Mouse (Mus musculus) lung, embryonic 14.5 days (tissue): Measurements from ENCODE around the gene Acy3. TPM values are rescaled to one million over a fixed set of nuclear protein-coding genes. Genes with fewer than 3 reads are reported as not detected.
A peak's percentile ranks its signal among the peaks of the same experiment; 100 is the strongest.

Experiments
- ATAC-seq: fragments of 200-750 bp; cut with Nextera tagmentation; 2 replicates; pipeline ENCODE4 v1.8.0; 2017; ENCODE audit warnings: mild to moderate bottlenecking, moderate TSS enrichment, moderate library complexity; ENCODE audit not compliant: insufficient read depth
- DNase-seq: peaks from one replicate; pipeline ENCODE4 v3.0.0-alpha.2; 2015
- H3K27ac ChIP-seq: fragments of 300-500 bp; sonication (generic); 2 replicates; pipeline ENCODE4 v1.5.1; 2014; ENCODE audit warnings: low read depth, mild to moderate bottlenecking, moderate library complexity
- H3K27me3 ChIP-seq: fragments of 300-500 bp; sonication (generic); 2 replicates; pipeline ENCODE4 v1.6.1; 2014; ENCODE audit warnings: low read length, control low read depth; ENCODE audit not compliant: insufficient read depth
- H3K36me3 ChIP-seq: fragments of 300-500 bp; sonication (generic); 2 replicates; pipeline ENCODE4 v1.6.1; 2014; ENCODE audit warnings: control low read depth; ENCODE audit not compliant: insufficient read depth
- H3K4me1 ChIP-seq: fragments of 300-500 bp; sonication (generic); 2 replicates; pipeline ENCODE4 v1.6.1; 2014; ENCODE audit warnings: antibody characterized with exemption, control low read depth; ENCODE audit not compliant: insufficient read depth
- H3K4me2 ChIP-seq: fragments of 300-500 bp; sonication (generic); 2 replicates; pipeline ENCODE4 v1.6.1; 2014; ENCODE audit warnings: mild to moderate bottlenecking
- H3K4me3 ChIP-seq: fragments of 300-500 bp; sonication (generic); 2 replicates; pipeline ENCODE4 v1.5.1; 2014; ENCODE audit warnings: low read depth, low read length
- H3K9ac ChIP-seq: fragments of 300-500 bp; sonication (generic); 2 replicates; pipeline ENCODE4 v1.6.1; 2014
- H3K9me3 ChIP-seq: fragments of 300-500 bp; sonication (generic); 2 replicates; pipeline ENCODE4 v1.6.1; 2016; ENCODE audit warnings: low read depth, low read length, control low read depth
- CTCF ChIP-seq: IDR thresholded peaks from 2 replicates; pipeline ENCODE4 v1.5.1; 2016; ENCODE audit warnings: antibody characterized with exemption, low read depth
- WGBS: fragments of 180-500 bp; shearing (Covaris S2); extraction: QIAGEN DNeasy Blood & Tissue Kit; methylation state at CpG from one replicate; pipeline ENCODE4 v1.1.7; 2014; 5-methylcytosine and 5-hydroxymethylcytosine counted together
- polyA plus RNA-seq: library from polyadenylated mRNA; unstranded; fragments of >200 nt; fragmentation: Nextera tagmentation; extraction: Ambion mirVana; gene quantifications from 2 replicates; pipeline ENCODE4 v1.2.1, GENCODE M21; 2014

Gene Acy3
- polyA plus RNA-seq, 1 experiment from 2014 or later = 7.2 TPM

GRCm38 (mm10) chr19:4012432-4013022 is 26.2 kb downstream of the Acy3 start, which contains the start of gene Ndufv1:
Gene Ndufv1 (minus strand): TSS chr19:4012806.
- ATAC-seq (peak; percentile 99), DNase-seq (peak; percentile 100)
- Histone ChIP-seq H3K36me3 (peaks cover 33% of the 10 kb centered on the region), H3K4me1 (no peaks in the 10 kb centered on the region), H3K4me3 (peak within 1 kb of the TSS; percentile 88), H3K27me3 (no peaks in the 10 kb centered on the region), H3K9ac (peak within 1 kb of the TSS; percentile 71), H3K9me3 (no peaks in the 10 kb centered on the region), H3K4me2 (peak within 1 kb of the TSS; percentile 72), H3K27ac (peak within 1 kb of the TSS; percentile 52)
- TF ChIP-seq CTCF = peak; percentile 91
- WGBS = under 1% methylated on average over 45 of the region's 45 CpGs

GRCm38 (mm10) chr19:4013066-4013465 is 26.7 kb downstream of the Acy3 start:
- no peak for TF ChIP-seq CTCF
- Histone ChIP-seq H3K4me1 (no peaks in the 10 kb centered on the region), H3K9ac (peak overlapping the region; percentile 27), H3K36me3 (peaks cover 27% of the 10 kb centered on the region), H3K9me3 (no peaks in the 10 kb centered on the region), H3K27me3 (no peaks in the 10 kb centered on the region), H3K27ac (no peak overlapping the region), H3K4me2 (peak overlapping the region; percentile 58), H3K4me3 (peak overlapping the region; percentile 88)
- ATAC-seq (no peak), DNase-seq (peak; percentile 23)
- 8% methylated on average over 9 of the region's 9 CpGs for WGBS

- no peak for TF ChIP-seq CTCF
- Histone ChIP-seq H3K27me3 (no peaks in the 10 kb centered on the region), H3K27ac (no peak overlapping the region), H3K4me1 (no peaks in the 10 kb centered on the region), H3K4me3 (no peak overlapping the region), H3K36me3 (peaks cover 10% of the 10 kb centered on the region), H3K4me2 (no peak overlapping the region), H3K9me3 (no peaks in the 10 kb centered on the region), H3K9ac (no peak overlapping the region)
- no peak for ATAC-seq
- no peak for DNase-seq
These were observed 28.4 kb downstream of the Acy3 start for GRCm38 (mm10) chr19:4014802-4015201.

GRCm38 (mm10) chr19:4015635-4016034 is 29.3 kb downstream of the Acy3 start:
- Histone ChIP-seq H3K27ac (no peak overlapping the region), H3K27me3 (no peaks in the 10 kb centered on the region), H3K9ac (no peak overlapping the region), H3K36me3 (peaks cover 4% of the 10 kb centered on the region; the same call in 1 of the 2 replicates), H3K4me2 (no peak overlapping the region), H3K4me1 (no peaks in the 10 kb centered on the region), H3K4me3 (no peak overlapping the region), H3K9me3 (no peaks in the 10 kb centered on the region)
- no peak for TF ChIP-seq CTCF
- 54% methylated on average over 5 of the region's 5 CpGs for WGBS
- no peak for DNase-seq
- ATAC-seq = no peak

GRCm38 (mm10) chr19:4017921-4018587 is 31.7 kb downstream of the Acy3 start:
- Histone ChIP-seq H3K36me3 (no peaks in the 10 kb centered on the region), H3K4me3 (no peak overlapping the region), H3K9me3 (no peaks in the 10 kb centered on the region), H3K4me2 (no peak overlapping the region), H3K27me3 (no peaks in the 10 kb centered on the region), H3K4me1 (no peaks in the 10 kb centered on the region), H3K27ac (no peak overlapping the region), H3K9ac (no peak overlapping the region)
- TF ChIP-seq CTCF = no peak
- ATAC-seq (no peak), DNase-seq (no peak)
- WGBS = 34% methylated on average over 10 of the region's 10 CpGs

GRCm38 (mm10) chr19:4018743-4019583 is 32.6 kb downstream of the Acy3 start:
- Histone ChIP-seq H3K9me3 (no peaks in the 10 kb centered on the region), H3K27ac (0 out of 2 replicates have a peak overlapping the region, but pooled peaks have one; percentile 21), H3K27me3 (no peaks in the 10 kb centered on the region), H3K9ac (no peak overlapping the region), H3K4me2 (no peak overlapping the region), H3K36me3 (no peaks in the 10 kb centered on the region), H3K4me3 (no peak overlapping the region), H3K4me1 (no peaks in the 10 kb centered on the region)
- TF ChIP-seq CTCF = peak; percentile 81
- ATAC-seq (peak; percentile 89), DNase-seq (peak; percentile 96)
- WGBS = 23% methylated on average over 18 of the region's 18 CpGs

GRCm38 (mm10) chr19:4023185-4023584 is 36.8 kb downstream of the Acy3 start:
- WGBS = 55% methylated on average over 7 of the region's 7 CpGs
- DNase-seq = no peak
- H3K9me3 ChIP-seq = no peaks in the 10 kb centered on the region
- TF ChIP-seq CTCF = no peak
- H3K36me3 ChIP-seq = no peaks in the 10 kb centered on the region
- H3K4me1 ChIP-seq = no peaks in the 10 kb centered on the region
- no peak overlapping the region for H3K4me2 ChIP-seq
- no peak for ATAC-seq
- H3K9ac ChIP-seq = no peak overlapping the region
- no peak overlapping the region for H3K27ac ChIP-seq
- H3K27me3 ChIP-seq = no peaks in the 10 kb centered on the region
- H3K4me3 ChIP-seq = no peak overlapping the region
